Mouse (Mus musculus): Measurements from ENCODE around the gene Celf5. TPM values are rescaled to one million over a fixed set of nuclear protein-coding genes. Genes with fewer than 3 reads are reported as not detected.
A peak's percentile ranks its signal among the peaks of the same experiment; 100 is the strongest.

Gene Celf5
- total RNA-seq, 1 experiment from 2014 or later: not detected

GRCm38 (mm10) chr10:81432169-81432867 lies 50.2 kb downstream of the Celf5 start:
- ATAC-seq (replicated peaks; ENCODE audit: insufficient number of reproducible peaks, low FRiP score, low TSS enrichment, poor library complexity, severe bottlenecking): no peak

DNA sequence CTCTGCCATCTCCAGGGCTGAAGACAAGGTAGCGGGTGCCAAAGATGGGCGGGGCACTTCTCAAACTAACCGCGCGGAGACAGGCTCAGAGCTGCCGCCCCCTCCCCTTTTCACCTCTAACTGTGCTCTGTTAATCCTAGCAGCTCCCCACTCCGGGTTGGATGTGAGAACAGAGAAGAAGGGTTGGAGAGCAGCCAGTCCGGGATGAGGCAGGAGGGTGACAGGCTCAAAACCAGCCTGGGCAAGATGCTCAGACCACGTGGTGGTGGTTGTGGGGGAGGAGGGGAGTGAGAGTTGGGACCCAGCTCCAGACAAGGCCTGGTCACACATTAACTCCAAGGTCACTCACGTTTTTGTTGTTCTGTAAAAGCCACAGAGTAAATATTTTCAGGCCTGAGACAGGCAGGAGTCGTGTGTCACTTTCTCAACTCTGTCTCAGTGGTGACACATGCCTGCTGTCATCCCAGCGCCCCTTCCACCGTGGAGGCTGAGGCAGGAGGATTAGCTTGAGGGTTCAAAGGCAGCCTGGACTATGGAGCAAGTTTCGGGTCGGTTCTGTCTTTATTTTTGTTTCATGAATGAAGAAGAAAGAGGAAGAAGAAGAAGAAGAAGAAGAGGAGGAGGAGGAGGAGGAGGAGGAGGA lies 50.9 kb downstream of the Celf5 start:
- ATAC-seq (replicated peaks; ENCODE audit: insufficient number of reproducible peaks, low FRiP score, low TSS enrichment, poor library complexity, severe bottlenecking): no peak

- ATAC-seq (replicated peaks; ENCODE audit: insufficient number of reproducible peaks, low FRiP score, low TSS enrichment, poor library complexity, severe bottlenecking): no peak
Observed at GRCm38 (mm10) chr10:81430831-81431525, 51.5 kb downstream of the Celf5 start.

DNA sequence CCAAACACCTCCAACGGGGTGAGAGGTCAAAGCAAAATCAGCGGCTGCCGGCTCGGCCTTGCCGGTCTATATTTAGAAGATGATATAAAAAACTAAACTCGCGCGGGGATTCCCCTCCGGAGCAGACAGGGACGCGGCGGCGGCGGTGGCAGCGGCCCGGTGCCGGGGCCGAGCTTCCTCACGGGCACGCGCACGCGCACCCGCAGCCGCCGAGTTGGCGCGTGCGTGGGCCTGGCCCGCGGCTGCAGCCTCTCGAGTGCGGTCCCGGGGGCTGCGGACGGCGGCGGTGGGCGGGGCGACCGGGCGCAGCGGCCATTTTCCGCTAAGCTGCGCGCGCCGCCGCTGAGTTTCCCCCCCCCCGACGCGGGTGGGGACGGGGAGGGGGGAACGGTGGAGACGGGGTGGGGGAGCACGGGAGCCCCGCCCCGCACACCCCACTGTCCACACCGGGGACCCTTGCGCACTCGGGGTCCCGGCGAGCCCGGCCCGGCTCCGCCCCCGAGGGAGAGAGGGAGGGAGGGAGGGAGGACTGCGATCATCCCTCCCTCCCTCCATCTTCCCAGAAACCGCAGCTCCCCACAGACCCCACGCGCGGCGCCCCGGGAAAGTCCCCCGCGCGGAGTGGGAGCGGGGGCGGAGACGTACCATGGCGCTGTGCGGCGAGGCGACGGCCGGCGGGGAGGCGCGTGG lies 52.2 kb downstream of the Celf5 start:
- ATAC-seq (replicated peaks; ENCODE audit: insufficient number of reproducible peaks, low FRiP score, low TSS enrichment, poor library complexity, severe bottlenecking): no peak

DNA sequence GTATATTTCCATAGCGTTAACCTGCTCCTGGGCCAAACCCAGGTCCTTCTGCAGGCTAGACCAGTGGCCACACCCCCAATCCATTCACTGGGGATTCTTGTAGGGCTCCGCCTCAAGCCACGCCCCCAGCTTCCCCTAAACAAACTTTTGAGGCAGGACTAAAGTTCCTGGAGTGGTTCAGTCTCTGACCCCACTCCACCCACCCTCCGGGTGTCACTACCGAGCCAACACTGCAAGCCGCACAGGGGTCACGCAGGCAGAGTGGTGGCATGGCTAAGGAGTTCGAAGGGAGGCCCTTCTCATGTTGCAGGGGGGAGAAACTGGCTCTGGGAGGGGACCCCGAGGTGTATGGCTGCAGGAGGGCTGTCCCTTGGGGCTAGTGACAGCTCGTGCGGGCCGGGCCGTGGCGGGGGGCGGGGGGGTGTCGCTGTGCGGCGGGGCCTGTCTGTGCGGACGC lies 52.9 kb downstream of the Celf5 start:
- peak; percentile 33; the same call in 1 of the 2 replicates for ATAC-seq (replicated peaks; ENCODE audit: insufficient number of reproducible peaks, low FRiP score, low TSS enrichment, poor library complexity, severe bottlenecking)

- no peak for ATAC-seq (replicated peaks; ENCODE audit: insufficient number of reproducible peaks, low FRiP score, low TSS enrichment, poor library complexity, severe bottlenecking)
Observed at GRCm38 (mm10) chr10:81429092-81429491, 53.4 kb downstream of the Celf5 start.

DNA sequence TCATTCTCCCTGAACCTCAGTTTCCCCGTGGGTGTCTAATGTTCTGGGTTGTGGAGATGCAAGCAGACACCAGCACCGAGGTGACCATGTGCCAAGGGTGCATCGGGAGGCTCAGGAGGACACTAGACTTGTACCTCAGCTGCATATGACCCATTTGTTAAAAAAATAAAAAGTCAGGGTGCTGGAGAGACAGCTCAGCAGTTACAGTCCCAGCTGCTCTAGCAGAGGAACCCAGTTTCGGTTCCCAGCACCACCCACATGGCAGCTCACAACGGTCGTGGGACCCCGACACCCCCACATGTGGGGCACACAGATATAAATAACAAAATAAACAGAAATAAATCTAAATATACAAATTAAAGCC lies 54.0 kb downstream of the Celf5 start:
- no peak for ATAC-seq (replicated peaks; ENCODE audit: insufficient number of reproducible peaks, low FRiP score, low TSS enrichment, poor library complexity, severe bottlenecking)

- ATAC-seq (replicated peaks; ENCODE audit: insufficient number of reproducible peaks, low FRiP score, low TSS enrichment, poor library complexity, severe bottlenecking): no peak
Observed at GRCm38 (mm10) chr10:81427804-81428506, 54.6 kb downstream of the Celf5 start.

GRCm38 (mm10) chr10:81427327-81427726 lies 55.2 kb downstream of the Celf5 start:
- ATAC-seq (replicated peaks; ENCODE audit: insufficient number of reproducible peaks, low FRiP score, low TSS enrichment, poor library complexity, severe bottlenecking): no peak

DNA sequence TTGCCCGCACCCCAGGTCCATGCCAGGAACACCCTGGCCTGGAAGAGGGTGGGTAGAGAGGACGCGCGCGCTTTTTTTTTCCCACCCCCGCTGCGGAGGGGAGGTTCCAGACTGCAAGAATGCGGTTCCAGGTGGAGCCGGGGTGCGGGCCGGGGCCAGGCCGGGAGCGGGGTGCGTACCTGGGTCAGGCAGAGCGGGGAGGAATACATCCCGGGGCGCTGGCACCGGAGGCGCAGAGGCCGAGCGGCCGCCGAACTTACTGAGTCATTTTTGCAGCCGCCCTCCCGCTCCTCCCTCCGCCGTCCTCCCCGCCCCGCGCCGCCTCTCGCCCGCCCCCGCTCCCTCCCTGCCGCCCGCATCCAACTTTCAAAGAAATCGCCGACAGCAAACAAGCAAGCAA lies 55.6 kb downstream of the Celf5 start:
- ATAC-seq (replicated peaks; ENCODE audit: insufficient number of reproducible peaks, low FRiP score, low TSS enrichment, poor library complexity, severe bottlenecking): no peak

GRCm38 (mm10) chr10:81426081-81426671 lies 56.3 kb downstream of the Celf5 start:
- no peak for ATAC-seq (replicated peaks; ENCODE audit: insufficient number of reproducible peaks, low FRiP score, low TSS enrichment, poor library complexity, severe bottlenecking)

GRCm38 (mm10) chr10:81425236-81425850 lies 57.2 kb downstream of the Celf5 start:
- no peak for ATAC-seq (replicated peaks; ENCODE audit: insufficient number of reproducible peaks, low FRiP score, low TSS enrichment, poor library complexity, severe bottlenecking)

- no peak for ATAC-seq (replicated peaks; ENCODE audit: insufficient number of reproducible peaks, low FRiP score, low TSS enrichment, poor library complexity, severe bottlenecking)
Observed at GRCm38 (mm10) chr10:81424246-81425051, 58.1 kb downstream of the Celf5 start.

- ATAC-seq (replicated peaks; ENCODE audit: insufficient number of reproducible peaks, low FRiP score, low TSS enrichment, poor library complexity, severe bottlenecking): no peak
Observed at GRCm38 (mm10) chr10:81423476-81424245, 58.8 kb downstream of the Celf5 start.

- no peak for ATAC-seq (replicated peaks; ENCODE audit: insufficient number of reproducible peaks, low FRiP score, low TSS enrichment, poor library complexity, severe bottlenecking)
Observed at GRCm38 (mm10) chr10:81422661-81423217, 59.8 kb downstream of the Celf5 start.

DNA sequence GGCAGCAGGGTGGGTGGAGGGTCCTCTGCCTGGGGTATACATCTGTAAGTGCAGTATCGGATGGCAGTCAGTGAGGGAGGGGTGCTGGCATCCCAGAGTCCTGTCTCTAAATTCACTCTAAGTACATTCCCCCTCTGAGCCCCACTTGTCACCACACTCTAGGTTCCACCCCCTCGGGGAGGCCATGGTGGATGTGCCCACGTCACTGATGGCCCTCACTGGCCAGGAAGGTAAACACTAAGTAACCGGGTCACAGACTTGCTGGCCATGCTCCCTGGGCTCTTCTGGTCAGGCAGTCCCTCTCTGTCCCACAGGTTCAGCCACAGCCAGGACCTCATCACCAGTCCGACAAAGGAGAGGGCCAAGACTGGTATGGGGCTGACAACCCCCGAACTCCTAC lies 60.3 kb downstream of the Celf5 start:
- ATAC-seq (replicated peaks; ENCODE audit: insufficient number of reproducible peaks, low FRiP score, low TSS enrichment, poor library complexity, severe bottlenecking): no peak

Data from monocyte, adult 5-6 weeks (primary cell).